Mouse (Mus musculus) heart, embryonic 12.5 days (tissue): ENCODE data around the gene Ss18l1. TPM values are rescaled to one million over a fixed set of nuclear protein-coding genes. Genes with fewer than 3 reads are reported as not detected.

ENCODE experiments used
- ATAC-seq: fragments of 200-750 bp; cut with Nextera tagmentation; 2 replicates; pipeline ENCODE4 v1.8.0; 2017; ENCODE audit warnings: moderate TSS enrichment, moderate library complexity; ENCODE audit not compliant: insufficient number of reproducible peaks, low FRiP score
- H3K27ac ChIP-seq: fragments of 300-500 bp; sonication (generic); 2 replicates; pipeline ENCODE4 v1.5.1; 2016; ENCODE audit warnings: mild to moderate bottlenecking, moderate library complexity; ENCODE audit not compliant: poor library complexity, severe bottlenecking
- H3K27me3 ChIP-seq: fragments of 300-500 bp; sonication (generic); replicated peaks from 2 replicates; pipeline ENCODE4 v1.6.1; 2016; ENCODE audit warnings: mild to moderate bottlenecking, moderate library complexity
- H3K36me3 ChIP-seq: fragments of 300-500 bp; sonication (generic); 2 replicates; pipeline ENCODE4 v1.6.1; 2016; ENCODE audit warnings: mild to moderate bottlenecking, moderate library complexity
- H3K4me1 ChIP-seq: fragments of 300-500 bp; sonication (generic); replicated peaks from 2 replicates; pipeline ENCODE4 v1.6.1; 2016; ENCODE audit warnings: mild to moderate bottlenecking
- H3K4me2 ChIP-seq: fragments of 300-500 bp; sonication (generic); 2 replicates; pipeline ENCODE4 v1.6.1; 2016; ENCODE audit warnings: mild to moderate bottlenecking, moderate library complexity
- H3K4me3 ChIP-seq: fragments of 300-500 bp; sonication (generic); 2 replicates; pipeline ENCODE4 v1.5.1; 2016; ENCODE audit warnings: mild to moderate bottlenecking
- H3K9ac ChIP-seq: fragments of 300-500 bp; sonication (generic); 2 replicates; pipeline ENCODE4 v1.6.1; 2016; ENCODE audit warnings: mild to moderate bottlenecking, moderate library complexity
- H3K9me3 ChIP-seq: fragments of 300-500 bp; sonication (generic); replicated peaks from 2 replicates; pipeline ENCODE4 v1.6.1; 2016; ENCODE audit warnings: mild to moderate bottlenecking, moderate library complexity
- WGBS: fragments of 180-500 bp; shearing (Covaris S2); methylation state at CpG from one replicate; pipeline ENCODE4 v1.1.7; 2016; 5-methylcytosine and 5-hydroxymethylcytosine counted together
- polyA plus RNA-seq: library from polyadenylated mRNA; unstranded; fragments of >200 nt; fragmentation: Nextera tagmentation; extraction: Ambion mirVana; gene quantifications from 2 replicates; pipeline ENCODE4 v1.2.1, GENCODE M21; 2016

Ss18l1 gene
- polyA plus RNA-seq, 1 experiment from 2014 or later: 4.2 TPM

GRCm38 (mm10) chr2:180040406-180040805 is 1.9 kb upstream of the Ss18l1 start:
- no peaks in the 10 kb centered on the region for H3K9me3 ChIP-seq
- peak overlapping the region; percentile 82 for H3K4me3 ChIP-seq
- H3K27me3 ChIP-seq: no peaks in the 10 kb centered on the region
- H3K4me1 ChIP-seq: peaks cover 29% of the 10 kb centered on the region
- peaks cover 38% of the 10 kb centered on the region for H3K36me3 ChIP-seq
- no peak for ATAC-seq
- peak overlapping the region; percentile 98 for H3K4me2 ChIP-seq
- H3K27ac ChIP-seq: peak overlapping the region; percentile 31; the same call in 1 of the 2 replicates
- H3K9ac ChIP-seq: peak overlapping the region; percentile 54
- 36% methylated on average over 6 of the region's 6 CpGs for WGBS

GRCm38 (mm10) chr2:180041577-180042255 is 593 bp upstream of the Ss18l1 start:
- H3K4me2 ChIP-seq: peak overlapping the region; percentile 98
- under 1% methylated on average over 61 of the region's 66 CpGs for WGBS
- ATAC-seq: peak; percentile 60
- H3K36me3 ChIP-seq: peaks cover 25% of the 10 kb centered on the region
- peak overlapping the region; percentile 94 for H3K9ac ChIP-seq
- no peaks in the 10 kb centered on the region for H3K27me3 ChIP-seq
- no peaks in the 10 kb centered on the region for H3K9me3 ChIP-seq
- H3K27ac ChIP-seq: peak overlapping the region; percentile 89
- H3K4me1 ChIP-seq: peaks cover 29% of the 10 kb centered on the region
- H3K4me3 ChIP-seq: peak overlapping the region; percentile 82

DNA sequence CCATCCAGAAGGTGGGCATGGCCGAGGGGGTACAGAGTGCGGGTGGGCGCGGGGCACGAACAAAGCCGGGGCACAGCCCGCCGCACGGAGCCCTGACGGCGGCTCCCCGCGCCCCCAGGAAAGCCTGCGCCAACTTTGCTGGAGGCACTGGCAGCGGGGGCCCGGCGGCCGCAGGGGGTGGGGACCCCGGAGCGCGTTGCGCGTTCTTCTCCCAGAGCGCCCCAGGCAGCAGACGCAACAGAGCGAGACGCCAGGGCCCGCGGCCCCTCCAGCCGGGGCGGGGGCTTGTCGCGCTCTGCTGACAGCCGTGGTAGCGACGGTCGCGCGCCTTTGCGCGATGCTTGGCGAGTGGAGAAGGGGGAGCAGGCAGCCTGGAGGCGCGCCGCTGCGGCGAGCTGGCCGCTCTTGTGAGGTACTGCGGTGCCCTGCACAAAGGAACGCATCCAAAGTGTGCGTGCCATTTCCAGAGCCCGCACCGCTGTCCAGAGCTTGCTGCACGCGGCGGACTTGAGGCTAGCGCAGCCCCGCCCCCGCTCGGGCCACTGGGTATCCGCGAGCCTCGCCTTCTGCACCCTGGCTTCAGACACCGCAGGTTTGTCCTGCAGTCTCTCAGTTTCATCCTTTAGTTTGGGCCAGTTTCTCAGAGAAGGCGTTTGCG is 678 bp downstream of the Ss18l1 start:
- Histone ChIP-seq H3K36me3 (peaks cover 14% of the 10 kb centered on the region), H3K4me3 (peak overlapping the region; percentile 82), H3K27me3 (no peaks in the 10 kb centered on the region), H3K9me3 (no peaks in the 10 kb centered on the region), H3K4me2 (peak overlapping the region; percentile 98), H3K27ac (peak overlapping the region; percentile 89), H3K4me1 (peaks cover 29% of the 10 kb centered on the region), H3K9ac (peak overlapping the region; percentile 94)
- ATAC-seq: peak; percentile 56
- under 1% methylated on average over 63 of the region's 66 CpGs for WGBS

DNA sequence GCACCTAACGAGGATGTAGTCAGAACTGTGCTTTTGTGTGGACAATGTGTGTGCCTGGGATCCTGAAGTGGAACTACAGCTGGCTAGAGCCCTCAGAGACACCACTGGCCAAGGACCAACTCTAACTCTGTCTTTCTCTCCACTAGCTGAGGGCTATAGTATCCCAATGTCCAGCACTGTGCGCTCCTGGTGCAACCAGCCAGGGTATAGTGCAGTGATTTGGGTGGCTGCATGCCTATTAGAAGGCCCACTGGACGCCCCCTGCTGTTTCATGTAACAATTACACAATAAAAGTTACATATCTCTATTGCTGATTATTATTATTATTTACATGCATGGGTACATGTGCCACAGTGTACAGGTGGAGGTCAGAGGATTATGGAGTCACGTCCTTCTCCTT is 3.0 kb downstream of the Ss18l1 start:
- Histone ChIP-seq H3K9me3 (no peaks in the 10 kb centered on the region), H3K4me2 (no peak overlapping the region), H3K27ac (no peak overlapping the region), H3K27me3 (no peaks in the 10 kb centered on the region), H3K4me3 (no peak overlapping the region), H3K36me3 (0 out of 2 replicates have a peak, but pooled peaks cover 4% of the 10 kb centered on the region), H3K9ac (no peak overlapping the region), H3K4me1 (peaks cover 27% of the 10 kb centered on the region)
- ATAC-seq: no peak
- 54% methylated on average over 4 of the region's 4 CpGs for WGBS

- no peaks in the 10 kb centered on the region for H3K9me3 ChIP-seq
- H3K4me1 ChIP-seq: peaks cover 19% of the 10 kb centered on the region
- 0 out of 2 replicates have a peak, but pooled peaks cover 4% of the 10 kb centered on the region for H3K36me3 ChIP-seq
- no peaks in the 10 kb centered on the region for H3K27me3 ChIP-seq
- no peak overlapping the region for H3K4me3 ChIP-seq
- ATAC-seq: no peak
- H3K27ac ChIP-seq: no peak overlapping the region
- no peak overlapping the region for H3K9ac ChIP-seq
- no peak overlapping the region for H3K4me2 ChIP-seq
- WGBS: 84% methylated on average over 3 of the region's 3 CpGs
Observed at GRCm38 (mm10) chr2:180047580-180047979, 5.3 kb downstream of the Ss18l1 start.

GRCm38 (mm10) chr2:180047980-180048635 is 5.8 kb downstream of the Ss18l1 start:
- H3K27me3 ChIP-seq: no peaks in the 10 kb centered on the region
- H3K9ac ChIP-seq: no peak overlapping the region
- ATAC-seq: no peak
- H3K27ac ChIP-seq: no peak overlapping the region
- H3K36me3 ChIP-seq: peaks cover 8% of the 10 kb centered on the region
- 88% methylated on average over 18 of the region's 18 CpGs for WGBS
- no peak overlapping the region for H3K4me2 ChIP-seq
- H3K4me1 ChIP-seq: peaks cover 19% of the 10 kb centered on the region
- no peak overlapping the region for H3K4me3 ChIP-seq
- H3K9me3 ChIP-seq: no peaks in the 10 kb centered on the region

DNA sequence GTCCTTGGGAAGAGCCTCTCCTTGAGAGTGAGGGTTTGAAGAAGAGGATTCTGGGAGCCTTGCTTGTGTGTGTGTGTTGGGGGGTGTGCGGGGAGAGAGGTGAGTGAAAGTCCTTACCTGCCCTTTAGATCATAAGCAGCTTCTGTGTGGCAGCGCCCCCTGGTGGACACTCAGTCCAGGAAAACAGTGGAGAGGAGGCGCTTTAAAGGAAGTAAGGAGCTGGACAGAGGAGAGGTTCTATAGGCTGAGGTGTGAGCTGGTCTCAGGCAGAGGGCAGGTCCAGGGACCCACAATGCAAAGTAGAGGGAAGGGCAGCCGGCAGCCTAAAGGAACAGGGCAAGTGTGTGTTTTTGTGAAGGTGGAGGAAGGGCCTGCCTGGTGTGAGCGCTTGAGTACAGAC is 8.7 kb downstream of the Ss18l1 start:
- peak; percentile 37; the same call in 1 of the 2 replicates for ATAC-seq
- Histone ChIP-seq H3K4me3 (no peak overlapping the region), H3K27me3 (no peaks in the 10 kb centered on the region), H3K9ac (no peak overlapping the region), H3K4me2 (no peak overlapping the region), H3K27ac (no peak overlapping the region), H3K9me3 (no peaks in the 10 kb centered on the region), H3K4me1 (peaks cover 4% of the 10 kb centered on the region; the same call in 1 of the 2 replicates), H3K36me3 (peaks cover 35% of the 10 kb centered on the region)
- 24% methylated on average over 5 of the region's 5 CpGs for WGBS

GRCm38 (mm10) chr2:180051986-180052733 is 9.9 kb downstream of the Ss18l1 start:
- Histone ChIP-seq H3K27me3 (no peaks in the 10 kb centered on the region), H3K4me3 (no peak overlapping the region), H3K27ac (no peak overlapping the region), H3K4me1 (peaks cover 4% of the 10 kb centered on the region; the same call in 1 of the 2 replicates), H3K36me3 (peaks cover 43% of the 10 kb centered on the region), H3K9me3 (no peaks in the 10 kb centered on the region), H3K9ac (no peak overlapping the region), H3K4me2 (no peak overlapping the region)
- 83% methylated on average over 14 of the region's 14 CpGs for WGBS
- no peak for ATAC-seq

GRCm38 (mm10) chr2:180053001-180053400 is 10.7 kb downstream of the Ss18l1 start:
- Histone ChIP-seq H3K4me2 (no peak overlapping the region), H3K4me1 (peaks cover 4% of the 10 kb centered on the region; the same call in 1 of the 2 replicates), H3K27ac (no peak overlapping the region), H3K4me3 (no peak overlapping the region), H3K27me3 (no peaks in the 10 kb centered on the region), H3K9ac (no peak overlapping the region), H3K36me3 (peaks cover 51% of the 10 kb centered on the region), H3K9me3 (no peaks in the 10 kb centered on the region)
- 92% methylated on average over 9 of the region's 9 CpGs for WGBS
- ATAC-seq: no peak

DNA sequence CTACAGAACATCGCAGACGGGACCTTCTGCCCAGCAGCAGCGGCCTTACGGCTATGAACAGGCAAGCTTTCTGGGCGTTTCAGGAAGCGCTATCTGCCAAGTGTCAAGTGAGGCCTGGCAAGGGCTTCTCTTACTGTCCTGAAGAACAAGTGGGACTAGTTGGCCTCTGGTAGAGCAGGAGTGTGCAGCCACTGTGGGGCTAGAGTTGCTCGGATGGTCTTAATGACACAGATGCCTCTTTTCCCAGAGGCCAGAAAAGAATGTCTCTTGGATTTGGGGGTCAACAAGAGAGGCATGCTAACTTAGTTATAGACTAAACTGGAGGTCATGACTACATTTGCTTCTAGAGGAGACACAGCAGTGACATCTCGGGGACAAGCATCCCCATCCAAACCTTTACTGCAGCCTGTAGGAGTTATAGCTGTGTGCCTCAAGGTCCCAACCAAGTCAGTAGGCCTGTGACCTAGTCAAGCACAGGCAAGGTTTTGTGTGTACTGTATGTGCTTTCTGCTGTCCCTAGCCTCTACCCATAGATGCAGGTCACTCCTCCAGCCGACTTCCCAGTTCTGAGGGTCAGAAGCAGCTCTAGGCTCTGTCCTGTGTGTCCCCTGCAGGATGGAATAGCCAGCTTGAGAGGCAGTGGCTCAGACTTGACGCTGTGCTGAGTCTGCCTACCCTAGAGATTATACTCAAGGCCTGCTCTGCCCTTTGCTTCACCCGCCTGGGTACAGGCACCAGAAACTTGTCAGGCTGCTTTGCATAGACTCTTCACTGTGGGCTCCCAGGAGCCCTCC is 21.2 kb downstream of the Ss18l1 start:
- 92% methylated on average over 11 of the region's 11 CpGs for WGBS
- Histone ChIP-seq H3K4me1 (no peaks in the 10 kb centered on the region), H3K4me3 (no peak overlapping the region), H3K36me3 (peaks cover 70% of the 10 kb centered on the region), H3K4me2 (no peak overlapping the region), H3K27ac (no peak overlapping the region), H3K9ac (no peak overlapping the region), H3K9me3 (no peaks in the 10 kb centered on the region), H3K27me3 (no peaks in the 10 kb centered on the region)
- ATAC-seq: no peak
